Mouse (Mus musculus): Measurements from ENCODE around the gene Mthfd1. TPM values are rescaled to one million over a fixed set of nuclear protein-coding genes. Genes with fewer than 3 reads are reported as not detected.
A peak's percentile ranks its signal among the peaks of the same experiment; 100 is the strongest.

The Mthfd1 gene
- polyA plus RNA-seq, 1 experiment, result not detected

- H3K4me3 ChIP-seq (ENCODE audit: insufficient read depth, low read depth, low read length), result peak overlapping the region; percentile 94
- H3K27ac ChIP-seq (ENCODE audit: insufficient read depth, low read depth, low read length), result 0 out of 2 replicates have a peak overlapping the region, but pooled peaks have one; percentile 97
- WGBS, result 9% methylated on average over 9 of the region's 9 CpGs
- TF ChIP-seq POLR2A (IDR thresholded peaks at IDR 0.05; ENCODE audit: insufficient read depth, low read depth, low read length), result no peak
- TF ChIP-seq CTCF (IDR thresholded peaks at IDR 0.05; ENCODE audit: insufficient read depth, low read depth, low read length), result no peak
- H3K4me1 ChIP-seq (ENCODE audit: control insufficient read depth, insufficient read depth, low read length), result peaks cover 8% of the 10 kb centered on the region
Measured at GRCm38 (mm10) chr12:76368201-76368789, 113.2 kb downstream of the Mthfd1 start.

DNA sequence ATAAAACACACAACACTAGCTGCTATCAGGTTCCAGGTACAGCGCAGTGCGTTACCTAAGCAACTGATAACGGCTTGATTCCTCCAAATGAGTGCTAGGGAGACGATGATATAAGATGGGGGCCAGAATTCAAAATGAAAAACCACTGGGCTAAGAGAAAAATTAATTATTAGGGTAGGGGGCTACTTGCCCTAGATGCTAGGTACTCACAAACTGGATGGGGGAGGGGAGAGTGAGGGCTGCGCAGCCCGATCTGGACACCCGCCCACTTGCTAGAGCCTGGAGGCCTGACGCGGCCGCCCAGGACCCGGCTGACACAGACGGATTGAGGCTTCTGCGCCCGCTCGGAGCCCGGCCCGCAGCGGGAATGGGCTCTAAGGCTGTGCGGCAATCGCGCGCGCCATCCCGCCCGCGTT, 113.7 kb downstream of the Mthfd1 start:
- H3K27ac ChIP-seq (ENCODE audit: insufficient read depth, low read depth, low read length), result peak overlapping the region; percentile 97
- H3K4me3 ChIP-seq (ENCODE audit: insufficient read depth, low read depth, low read length), result peak overlapping the region; percentile 94
- TF ChIP-seq CTCF (IDR thresholded peaks at IDR 0.05; ENCODE audit: insufficient read depth, low read depth, low read length) (no peak), POLR2A (IDR thresholded peaks at IDR 0.05; ENCODE audit: insufficient read depth, low read depth, low read length) (no peak)
- H3K4me1 ChIP-seq (ENCODE audit: control insufficient read depth, insufficient read depth, low read length), result peaks cover 8% of the 10 kb centered on the region
- under 1% methylated on average over 26 of the region's 26 CpGs for WGBS

Other genes with a start within 250 kb of the Mthfd1 start
- not detected in 2 replicates for gene Esr2, start 78.0 kb upstream of the Mthfd1 start, polyA plus RNA-seq (2012; ENCODE audit: insufficient read depth, insufficient read length, low replicate concordance, missing spikeins)
- gene Tex21, start 8.6 kb upstream of the Mthfd1 start, polyA plus RNA-seq (2012; ENCODE audit: insufficient read depth, insufficient read length, low replicate concordance, missing spikeins), result not detected in 2 replicates
- not detected in 2 replicates for gene Akap5, start 69.6 kb downstream of the Mthfd1 start, polyA plus RNA-seq (2012; ENCODE audit: insufficient read depth, insufficient read length, low replicate concordance, missing spikeins)
- not detected in 2 replicates for gene Zbtb25, start 114.3 kb downstream of the Mthfd1 start, polyA plus RNA-seq (2012; ENCODE audit: insufficient read depth, insufficient read length, low replicate concordance, missing spikeins)
- gene Zbtb1, start 115.0 kb downstream of the Mthfd1 start, polyA plus RNA-seq (2012; ENCODE audit: insufficient read depth, insufficient read length, low replicate concordance, missing spikeins), result not detected in 2 replicates
- not detected in 2 replicates for gene Hspa2, start 148.9 kb downstream of the Mthfd1 start, polyA plus RNA-seq (2012; ENCODE audit: insufficient read depth, insufficient read length, low replicate concordance, missing spikeins)
- not detected in 2 replicates for gene Ppp1r36, start 162.2 kb downstream of the Mthfd1 start, polyA plus RNA-seq (2012; ENCODE audit: insufficient read depth, insufficient read length, low replicate concordance, missing spikeins)